Mouse (Mus musculus) embryonic facial prominence, embryonic 14.5 days (tissue): ENCODE measurements at regions not wholly inside any gene's neighbourhood (a gene's known extent, or its start where the extent isn't known, plus 50 kb on each side); places are given as distances from the start of the nearest gene placed in this dataset.

Experiments used
- ATAC-seq: fragments of 200-750 bp; cut with Nextera tagmentation; 2 replicates; pipeline ENCODE4 v1.8.0; 2017; ENCODE audit warnings: low read depth, moderate number of reproducible peaks, moderate TSS enrichment
- DNase-seq: peaks from one replicate; pipeline ENCODE4 v3.0.0-alpha.2; 2015; ENCODE audit warnings: low spot score
- H3K27ac ChIP-seq: fragments of 300-500 bp; sonication (generic); replicated peaks from 2 replicates; pipeline ENCODE4 v1.5.1; 2014; ENCODE audit warnings: low read depth, mild to moderate bottlenecking, low read length, moderate library complexity
- H3K27me3 ChIP-seq: fragments of 300-500 bp; sonication (generic); replicated peaks from 2 replicates; pipeline ENCODE4 v1.6.1; 2014; ENCODE audit warnings: low read length; ENCODE audit not compliant: control insufficient read depth, insufficient read depth
- H3K36me3 ChIP-seq: fragments of 300-500 bp; sonication (generic); 2 replicates; pipeline ENCODE4 v1.6.1; 2014; ENCODE audit warnings: low read length, mixed read lengths; ENCODE audit not compliant: control insufficient read depth, insufficient read depth
- H3K4me1 ChIP-seq: fragments of 300-500 bp; sonication (generic); 2 replicates; pipeline ENCODE4 v1.6.1; 2014; ENCODE audit warnings: antibody characterized with exemption, low read length; ENCODE audit not compliant: control insufficient read depth, insufficient read depth
- H3K4me2 ChIP-seq: fragments of 300-500 bp; sonication (generic); 2 replicates; pipeline ENCODE4 v1.6.1; 2014; ENCODE audit warnings: low read depth, mild to moderate bottlenecking, low read length, moderate library complexity, mixed read lengths
- H3K4me3 ChIP-seq: fragments of 300-500 bp; sonication (generic); 2 replicates; pipeline ENCODE4 v1.5.1; 2014; ENCODE audit warnings: low read depth, mild to moderate bottlenecking, low read length
- H3K9ac ChIP-seq: fragments of 300-500 bp; sonication (generic); 2 replicates; pipeline ENCODE4 v1.6.1; 2014; ENCODE audit warnings: low read depth, mild to moderate bottlenecking, low read length, moderate library complexity, mixed read lengths
- H3K9me3 ChIP-seq: fragments of 300-500 bp; sonication (generic); 2 replicates; pipeline ENCODE4 v1.6.1; 2016; ENCODE audit warnings: low read length; ENCODE audit not compliant: control insufficient read depth
- WGBS: fragments of 180-500 bp; shearing (Covaris S2); extraction: QIAGEN DNeasy Blood & Tissue Kit; methylation state at CpG from one replicate; pipeline ENCODE4 v1.1.7; 2014; 5-methylcytosine and 5-hydroxymethylcytosine counted together

GRCm38 (mm10) chr10:9569277-9569676 lies 105.7 kb downstream of the Samd5 start:
- 67% methylated on average over 4 of the region's 4 CpGs for WGBS
- no peak overlapping the region for H3K4me3 ChIP-seq
- H3K27me3 ChIP-seq = no peaks in the 10 kb centered on the region
- no peak overlapping the region for H3K9ac ChIP-seq
- no peak for ATAC-seq
- no peaks in the 10 kb centered on the region for H3K4me1 ChIP-seq
- no peak for DNase-seq
- H3K4me2 ChIP-seq = no peak overlapping the region
- H3K36me3 ChIP-seq = no peaks in the 10 kb centered on the region
- no peak overlapping the region for H3K27ac ChIP-seq
- H3K9me3 ChIP-seq = 0 out of 2 replicates have a peak, but pooled peaks cover 4% of the 10 kb centered on the region

- Histone ChIP-seq H3K4me2 (no peak overlapping the region), H3K36me3 (no peaks in the 10 kb centered on the region), H3K9ac (no peak overlapping the region), H3K9me3 (no peaks in the 10 kb centered on the region), H3K4me3 (no peak overlapping the region), H3K4me1 (peaks cover 2% of the 10 kb centered on the region; the same call in 1 of the 2 replicates), H3K27ac (no peak overlapping the region), H3K27me3 (no peaks in the 10 kb centered on the region)
- no peak for DNase-seq
- 46% methylated on average over 4 of the region's 4 CpGs for WGBS
- ATAC-seq = 0 out of 2 replicates have a peak, but pooled peaks have one; percentile 12
Observed at GRCm38 (mm10) chr10:9557517-9558065, 117.4 kb downstream of the Samd5 start.

GRCm38 (mm10) chr10:9557092-9557491 lies 117.9 kb downstream of the Samd5 start:
- Histone ChIP-seq H3K4me2 (no peak overlapping the region), H3K27ac (no peak overlapping the region), H3K27me3 (no peaks in the 10 kb centered on the region), H3K9me3 (no peaks in the 10 kb centered on the region), H3K36me3 (no peaks in the 10 kb centered on the region), H3K4me3 (no peak overlapping the region), H3K4me1 (peaks cover 2% of the 10 kb centered on the region; the same call in 1 of the 2 replicates), H3K9ac (no peak overlapping the region)
- DNase-seq (no peak), ATAC-seq (no peak)
- WGBS = 39% methylated on average over 1 of the region's 1 CpGs

- Histone ChIP-seq H3K4me1 (peaks cover 19% of the 10 kb centered on the region), H3K4me3 (no peak overlapping the region), H3K27me3 (no peaks in the 10 kb centered on the region), H3K27ac (no peak overlapping the region), H3K36me3 (no peaks in the 10 kb centered on the region), H3K4me2 (no peak overlapping the region), H3K9me3 (no peaks in the 10 kb centered on the region), H3K9ac (no peak overlapping the region)
- WGBS = 15% methylated on average over 3 of the region's 3 CpGs
- no peak for DNase-seq
- no peak for ATAC-seq
Observed at GRCm38 (mm10) chr10:9553946-9554345, 121.1 kb downstream of the Samd5 start.

- 28% methylated on average over 10 of the region's 10 CpGs for WGBS
- ATAC-seq (peak; percentile 90), DNase-seq (peak; percentile 92)
- H3K4me3 ChIP-seq = no peak overlapping the region
- peak overlapping the region; percentile 24 for H3K4me2 ChIP-seq
- no peaks in the 10 kb centered on the region for H3K9me3 ChIP-seq
- H3K9ac ChIP-seq = no peak overlapping the region
- H3K27ac ChIP-seq = peak overlapping the region; percentile 68
- H3K27me3 ChIP-seq = no peaks in the 10 kb centered on the region
- peaks cover 17% of the 10 kb centered on the region for H3K4me1 ChIP-seq
- no peaks in the 10 kb centered on the region for H3K36me3 ChIP-seq
Observed at GRCm38 (mm10) chr10:9549913-9550709, 124.9 kb downstream of the Samd5 start.

GRCm38 (mm10) chr10:9545807-9546206 lies 129.2 kb downstream of the Samd5 start:
- DNase-seq (no peak), ATAC-seq (no peak)
- WGBS = 73% methylated on average over 6 of the region's 6 CpGs
- Histone ChIP-seq H3K36me3 (no peaks in the 10 kb centered on the region), H3K4me1 (peaks cover 14% of the 10 kb centered on the region), H3K27me3 (no peaks in the 10 kb centered on the region), H3K9ac (no peak overlapping the region), H3K4me3 (no peak overlapping the region), H3K27ac (no peak overlapping the region), H3K9me3 (no peaks in the 10 kb centered on the region), H3K4me2 (no peak overlapping the region)

- Histone ChIP-seq H3K4me1 (peaks cover 2% of the 10 kb centered on the region; the same call in 1 of the 2 replicates), H3K4me2 (no peak overlapping the region), H3K27me3 (no peaks in the 10 kb centered on the region), H3K9me3 (no peaks in the 10 kb centered on the region), H3K36me3 (no peaks in the 10 kb centered on the region), H3K4me3 (no peak overlapping the region), H3K9ac (no peak overlapping the region), H3K27ac (no peak overlapping the region)
- 46% methylated on average over 4 of the region's 4 CpGs for WGBS
- DNase-seq = peak; percentile 57
- ATAC-seq = peak; percentile 82; the same call in 1 of the 2 replicates
Observed at GRCm38 (mm10) chr10:9544041-9544786, 130.8 kb downstream of the Samd5 start.

GRCm38 (mm10) chr10:9541579-9541978 lies 133.4 kb downstream of the Samd5 start:
- H3K4me2 ChIP-seq = no peak overlapping the region
- H3K9me3 ChIP-seq = no peaks in the 10 kb centered on the region
- H3K4me1 ChIP-seq = no peaks in the 10 kb centered on the region; the same call in 1 of the 2 replicates
- WGBS = 72% methylated on average over 1 of the region's 1 CpGs
- no peaks in the 10 kb centered on the region for H3K27me3 ChIP-seq
- ATAC-seq (no peak), DNase-seq (no peak)
- no peaks in the 10 kb centered on the region for H3K36me3 ChIP-seq
- no peak overlapping the region for H3K27ac ChIP-seq
- no peak overlapping the region for H3K4me3 ChIP-seq
- H3K9ac ChIP-seq = no peak overlapping the region
